Mouse (Mus musculus) forebrain, embryonic 13.5 days (tissue): ENCODE measurements around the gene Kmt2e. TPM values are rescaled to one million over a fixed set of nuclear protein-coding genes. Genes with fewer than 3 reads are reported as not detected.

Experiments
- ATAC-seq: fragments of 200-750 bp; cut with Nextera tagmentation; 2 replicates; pipeline ENCODE4 v1.8.0; 2017
- H3K27ac ChIP-seq: fragments of 300-500 bp; sonication (generic); 2 replicates; pipeline ENCODE4 v1.5.1; 2015; ENCODE audit warnings: inconsistent platforms, mild to moderate bottlenecking, moderate library complexity
- H3K27me3 ChIP-seq: fragments of 300-500 bp; sonication (generic); 2 replicates; pipeline ENCODE4 v1.6.1; 2015; ENCODE audit warnings: mild to moderate bottlenecking, inconsistent platforms
- H3K36me3 ChIP-seq: fragments of 300-500 bp; sonication (generic); 2 replicates; pipeline ENCODE4 v1.6.1; 2015; ENCODE audit warnings: mild to moderate bottlenecking, inconsistent platforms; ENCODE audit not compliant: poor library complexity, severe bottlenecking
- H3K4me1 ChIP-seq: fragments of 300-500 bp; sonication (generic); 2 replicates; pipeline ENCODE4 v1.6.1; 2015; ENCODE audit warnings: inconsistent platforms
- H3K4me2 ChIP-seq: fragments of 300-500 bp; sonication (generic); 2 replicates; pipeline ENCODE4 v1.6.1; 2015; ENCODE audit warnings: inconsistent platforms, mild to moderate bottlenecking, moderate library complexity
- H3K4me3 ChIP-seq: fragments of 300-500 bp; sonication (generic); 2 replicates; pipeline ENCODE4 v1.5.1; 2015; ENCODE audit warnings: mild to moderate bottlenecking, inconsistent platforms
- H3K9ac ChIP-seq: fragments of 300-500 bp; sonication (generic); 2 replicates; pipeline ENCODE4 v1.6.1; 2015; ENCODE audit warnings: mild to moderate bottlenecking, inconsistent platforms
- H3K9me3 ChIP-seq: fragments of 300-500 bp; sonication (generic); replicated peaks from 2 replicates; pipeline ENCODE4 v1.6.1; 2016; ENCODE audit warnings: inconsistent platforms
- WGBS: fragments of 180-500 bp; shearing (Covaris S2); methylation state at CpG from one replicate; pipeline ENCODE4 v1.1.7; 2015; 5-methylcytosine and 5-hydroxymethylcytosine counted together
- polyA plus RNA-seq: library from polyadenylated mRNA; unstranded; fragments of >200 nt; fragmentation: Nextera tagmentation; extraction: Ambion mirVana; gene quantifications from 2 replicates; pipeline ENCODE4 v1.2.1, GENCODE M21; 2015

Kmt2e gene
- polyA plus RNA-seq, 1 experiment from 2014 or later = 165 TPM

DNA sequence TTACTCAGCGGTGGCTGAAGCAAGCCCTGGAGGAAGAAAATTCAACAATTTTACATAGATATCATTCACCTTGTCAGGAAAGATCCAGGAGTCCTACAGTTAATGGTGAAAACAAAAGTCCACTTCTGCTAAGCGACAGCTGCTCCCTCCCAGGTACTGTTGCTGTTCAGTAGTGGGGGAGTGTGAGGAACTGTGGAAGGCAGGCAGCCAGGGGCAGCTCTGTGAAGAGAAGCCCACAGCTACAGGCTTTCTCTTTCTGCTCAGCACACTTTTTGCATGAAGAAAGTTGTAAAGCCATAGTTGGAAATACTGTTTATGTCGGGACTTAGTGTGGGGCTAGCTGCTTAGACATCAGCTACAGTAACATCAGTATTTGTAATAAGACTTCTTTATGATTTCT is 62.2 kb downstream of the Kmt2e start:
- Histone ChIP-seq H3K4me3 (no peak overlapping the region), H3K4me1 (no peaks in the 10 kb centered on the region), H3K4me2 (no peak overlapping the region), H3K27ac (no peak overlapping the region), H3K9me3 (no peaks in the 10 kb centered on the region), H3K27me3 (no peaks in the 10 kb centered on the region), H3K36me3 (peaks cover 83% of the 10 kb centered on the region), H3K9ac (no peak overlapping the region)
- WGBS = 91% methylated on average over 3 of the region's 3 CpGs
- no peak for ATAC-seq

DNA sequence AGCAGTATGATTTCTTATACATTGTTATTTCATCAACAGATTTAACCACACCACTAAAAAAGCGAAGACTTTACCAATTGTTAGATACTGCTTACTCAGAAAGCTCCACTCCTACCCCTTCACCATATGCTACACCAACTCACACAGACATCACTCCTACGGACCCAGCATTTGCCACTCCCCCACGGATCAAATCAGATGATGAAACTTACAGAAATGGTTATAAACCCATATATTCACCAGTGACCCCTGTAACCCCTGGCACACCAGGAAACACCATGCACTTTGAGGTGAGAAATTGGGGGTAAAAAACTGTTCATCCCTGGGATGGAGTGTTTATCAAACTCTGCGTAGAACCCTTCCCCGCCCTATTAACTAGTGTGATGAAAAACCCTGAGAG is 62.7 kb downstream of the Kmt2e start:
- H3K36me3 ChIP-seq = peaks cover 85% of the 10 kb centered on the region
- H3K9me3 ChIP-seq = no peaks in the 10 kb centered on the region
- no peak for ATAC-seq
- no peak overlapping the region for H3K4me3 ChIP-seq
- no peak overlapping the region for H3K4me2 ChIP-seq
- no peaks in the 10 kb centered on the region for H3K27me3 ChIP-seq
- 94% methylated on average over 5 of the region's 5 CpGs for WGBS
- no peaks in the 10 kb centered on the region for H3K4me1 ChIP-seq
- no peak overlapping the region for H3K9ac ChIP-seq
- no peak overlapping the region for H3K27ac ChIP-seq

DNA sequence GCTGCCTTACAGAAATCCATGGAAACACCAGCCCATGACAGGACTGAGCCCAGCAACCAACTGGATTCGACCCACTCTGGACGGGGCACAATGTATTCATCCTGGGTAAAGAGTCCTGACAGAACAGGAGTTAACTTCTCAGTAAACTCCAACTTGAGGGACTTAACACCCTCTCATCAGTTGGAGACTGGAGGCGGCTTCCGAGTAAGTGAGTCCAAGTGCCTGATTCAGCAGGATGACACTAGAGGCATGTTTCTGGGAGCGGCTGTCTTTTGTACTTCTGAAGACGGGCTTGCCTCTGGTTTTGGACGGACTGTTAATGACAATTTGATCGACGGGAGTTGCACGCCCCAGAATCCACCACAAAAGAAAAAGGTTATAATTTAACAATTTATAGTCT is 63.7 kb downstream of the Kmt2e start:
- Histone ChIP-seq H3K9ac (no peak overlapping the region), H3K4me1 (no peaks in the 10 kb centered on the region), H3K27me3 (no peaks in the 10 kb centered on the region), H3K27ac (no peak overlapping the region), H3K4me3 (no peak overlapping the region), H3K9me3 (no peaks in the 10 kb centered on the region), H3K4me2 (no peak overlapping the region), H3K36me3 (peaks cover 85% of the 10 kb centered on the region)
- 90% methylated on average over 10 of the region's 10 CpGs for WGBS
- ATAC-seq = no peak

DNA sequence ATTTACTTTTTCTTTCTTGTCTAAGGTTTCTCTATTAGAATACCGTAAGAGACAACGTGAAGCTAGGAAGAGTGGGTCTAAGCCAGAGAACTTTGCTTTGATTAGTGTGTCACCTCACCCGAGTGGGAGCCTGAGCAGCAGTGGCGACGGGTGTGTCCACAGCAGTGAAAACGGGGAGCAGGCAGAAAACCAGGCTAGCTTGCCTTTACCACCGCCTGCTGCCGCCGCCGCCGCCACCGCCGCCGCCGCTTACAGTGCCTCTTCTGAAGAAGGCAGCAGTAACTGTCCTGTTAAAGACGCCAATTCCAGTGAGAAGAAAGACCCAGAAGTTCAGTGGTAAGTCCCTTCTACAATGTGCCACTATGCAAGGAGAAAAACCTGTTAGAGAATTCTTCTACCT is 65.0 kb downstream of the Kmt2e start:
- no peak for ATAC-seq
- WGBS = 96% methylated on average over 16 of the region's 16 CpGs
- Histone ChIP-seq H3K4me1 (no peaks in the 10 kb centered on the region), H3K4me2 (no peak overlapping the region), H3K27me3 (no peaks in the 10 kb centered on the region), H3K9me3 (no peaks in the 10 kb centered on the region), H3K9ac (no peak overlapping the region), H3K4me3 (no peak overlapping the region), H3K27ac (no peak overlapping the region), H3K36me3 (peaks cover 80% of the 10 kb centered on the region)

DNA sequence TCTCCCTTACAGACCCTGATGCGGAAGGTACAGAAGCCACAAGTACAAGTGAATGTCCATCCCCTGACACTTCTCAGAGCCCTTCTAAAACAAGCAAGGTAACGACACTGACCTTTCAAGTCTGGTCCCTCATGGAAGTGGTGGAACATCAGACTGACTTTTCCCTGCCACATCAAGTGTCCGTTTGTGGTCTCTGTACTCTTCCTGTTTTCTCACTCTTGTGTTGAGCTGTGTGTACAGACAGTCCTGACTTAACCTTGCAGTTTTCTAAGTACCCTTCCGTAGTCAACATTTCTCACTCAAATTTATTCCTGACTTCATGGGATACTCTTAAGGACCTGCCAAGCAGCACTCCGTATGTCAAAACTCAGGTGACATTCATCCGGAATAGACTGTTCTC is 66.5 kb downstream of the Kmt2e start:
- Histone ChIP-seq H3K4me2 (no peak overlapping the region), H3K4me1 (no peaks in the 10 kb centered on the region), H3K27ac (no peak overlapping the region), H3K4me3 (no peak overlapping the region), H3K36me3 (peaks cover 77% of the 10 kb centered on the region), H3K9ac (no peak overlapping the region), H3K27me3 (no peaks in the 10 kb centered on the region), H3K9me3 (no peaks in the 10 kb centered on the region)
- WGBS = 95% methylated on average over 6 of the region's 6 CpGs
- ATAC-seq = no peak

DNA sequence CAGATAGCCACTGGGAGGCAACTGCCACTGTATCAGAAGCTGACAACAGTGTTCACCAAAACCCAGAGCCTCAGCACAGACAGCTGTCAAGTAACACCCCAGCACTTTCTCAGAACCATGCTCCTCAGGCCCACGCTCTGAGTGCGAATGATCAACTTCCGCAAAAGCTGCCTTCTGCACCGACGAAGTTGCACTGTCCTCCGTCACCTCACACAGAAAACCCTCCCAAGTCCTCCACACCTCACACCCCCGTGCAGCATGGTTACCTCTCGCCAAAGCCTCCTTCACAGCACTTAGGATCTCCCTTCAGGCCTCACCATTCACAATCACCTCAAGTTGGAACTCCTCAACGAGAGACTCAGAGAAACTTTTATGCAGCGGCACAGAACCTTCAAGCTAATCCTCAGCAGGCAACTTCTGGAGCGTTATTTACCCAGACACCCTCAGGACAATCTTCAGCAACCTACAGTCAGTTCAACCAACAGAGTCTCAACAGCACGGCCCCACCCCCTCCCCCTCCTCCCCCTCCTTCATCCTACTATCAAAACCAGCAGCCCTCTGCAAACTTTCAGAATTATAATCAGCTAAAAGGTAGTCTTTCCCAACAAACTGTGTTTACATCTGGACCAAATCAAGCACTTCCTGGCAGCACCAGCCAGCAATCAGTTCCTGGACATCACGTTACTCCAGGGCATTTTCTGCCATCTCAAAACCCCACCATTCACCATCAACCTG is 67.5 kb downstream of the Kmt2e start:
- no peak; the same call in 1 of the 2 replicates for ATAC-seq
- no peak overlapping the region for H3K27ac ChIP-seq
- WGBS = 84% methylated on average over 13 of the region's 13 CpGs
- H3K9ac ChIP-seq = no peak overlapping the region
- H3K4me3 ChIP-seq = no peak overlapping the region
- H3K9me3 ChIP-seq = no peaks in the 10 kb centered on the region
- no peak overlapping the region for H3K4me2 ChIP-seq
- no peaks in the 10 kb centered on the region for H3K4me1 ChIP-seq
- H3K27me3 ChIP-seq = no peaks in the 10 kb centered on the region
- H3K36me3 ChIP-seq = peaks cover 71% of the 10 kb centered on the region

DNA sequence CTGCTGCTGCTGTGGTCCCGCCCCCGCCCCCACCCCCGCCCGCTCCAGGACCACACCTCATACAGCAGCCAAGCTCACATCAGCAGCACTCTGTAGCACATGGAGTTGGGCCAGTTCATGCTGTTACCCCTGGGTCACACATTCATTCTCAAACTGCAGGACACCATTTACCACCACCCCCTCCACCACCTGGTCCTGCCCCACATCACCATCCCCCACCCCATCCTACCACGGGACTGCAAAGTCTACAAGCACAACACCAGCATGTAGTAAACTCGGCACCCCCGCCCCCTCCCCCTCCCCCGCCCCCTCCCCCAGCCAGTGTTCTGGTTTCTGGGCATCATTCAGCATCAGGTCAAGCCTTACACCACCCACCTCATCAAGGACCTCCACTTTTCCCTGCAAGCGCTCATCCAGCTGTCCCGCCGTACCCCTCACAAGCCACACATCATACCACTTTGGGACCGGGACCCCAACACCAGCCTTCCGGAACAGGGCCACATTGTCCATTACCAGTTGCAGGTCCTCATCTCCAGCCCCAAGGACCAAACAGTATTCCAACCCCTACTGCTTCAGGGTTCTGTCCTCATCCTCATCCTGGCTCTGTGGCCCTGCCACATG is 68.2 kb downstream of the Kmt2e start:
- ATAC-seq = peak; percentile 46
- WGBS = 80% methylated on average over 13 of the region's 13 CpGs
- no peak overlapping the region for H3K9ac ChIP-seq
- no peak overlapping the region for H3K27ac ChIP-seq
- no peaks in the 10 kb centered on the region for H3K27me3 ChIP-seq
- no peak overlapping the region for H3K4me3 ChIP-seq
- no peaks in the 10 kb centered on the region for H3K9me3 ChIP-seq
- no peak overlapping the region for H3K4me2 ChIP-seq
- H3K4me1 ChIP-seq = no peaks in the 10 kb centered on the region
- peaks cover 69% of the 10 kb centered on the region for H3K36me3 ChIP-seq

DNA sequence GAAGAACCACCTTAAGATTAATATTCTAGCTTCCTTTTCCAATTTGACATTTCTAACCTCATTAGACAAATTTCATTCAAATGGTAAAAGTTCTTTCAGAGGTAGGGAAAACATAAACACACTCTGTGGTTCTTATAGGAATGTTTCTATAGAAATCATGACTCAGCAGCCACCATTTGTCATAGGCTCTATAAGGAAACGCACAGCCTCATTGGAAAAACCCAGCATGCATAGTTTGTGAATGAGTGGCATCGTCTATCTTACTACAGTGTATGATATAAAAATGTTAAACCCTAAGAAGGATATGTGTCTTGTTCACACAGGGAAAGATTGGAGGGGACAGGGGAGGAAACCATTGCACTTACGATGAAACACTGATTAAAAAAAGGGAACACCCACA is 71.3 kb downstream of the Kmt2e start:
- no peaks in the 10 kb centered on the region for H3K27me3 ChIP-seq
- no peak overlapping the region for H3K4me3 ChIP-seq
- H3K4me1 ChIP-seq = no peaks in the 10 kb centered on the region
- no peaks in the 10 kb centered on the region for H3K9me3 ChIP-seq
- ATAC-seq = no peak
- H3K36me3 ChIP-seq = peaks cover 63% of the 10 kb centered on the region
- H3K4me2 ChIP-seq = no peak overlapping the region
- H3K9ac ChIP-seq = no peak overlapping the region
- WGBS = 92% methylated on average over 3 of the region's 3 CpGs
- H3K27ac ChIP-seq = no peak overlapping the region

DNA sequence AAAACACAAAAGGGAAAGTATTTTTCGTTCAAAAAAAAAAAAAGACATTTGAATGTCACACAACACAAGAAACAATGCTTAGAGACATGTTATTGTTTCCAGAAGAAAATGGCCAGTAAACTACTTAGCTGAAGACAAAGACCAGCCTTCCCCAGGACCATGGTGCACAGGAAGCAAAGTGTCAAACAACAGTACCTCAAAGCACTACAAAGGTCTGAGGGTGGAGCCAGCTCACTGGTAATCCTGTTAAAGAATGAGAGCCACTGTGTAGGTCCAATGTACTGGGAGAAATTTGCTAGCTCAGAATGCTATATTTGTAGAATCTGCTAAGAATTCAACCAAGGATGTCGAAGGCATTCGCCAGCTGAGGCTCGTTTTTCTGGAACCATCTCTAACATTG is 73.0 kb downstream of the Kmt2e start:
- Histone ChIP-seq H3K36me3 (peaks cover 62% of the 10 kb centered on the region), H3K9ac (no peak overlapping the region), H3K27me3 (no peaks in the 10 kb centered on the region), H3K4me3 (no peak overlapping the region), H3K9me3 (no peaks in the 10 kb centered on the region), H3K4me2 (no peak overlapping the region), H3K27ac (peak overlapping the region; percentile 27; the same call in 1 of the 2 replicates), H3K4me1 (no peaks in the 10 kb centered on the region)
- WGBS = 67% methylated on average over 4 of the region's 4 CpGs
- ATAC-seq = no peak

DNA sequence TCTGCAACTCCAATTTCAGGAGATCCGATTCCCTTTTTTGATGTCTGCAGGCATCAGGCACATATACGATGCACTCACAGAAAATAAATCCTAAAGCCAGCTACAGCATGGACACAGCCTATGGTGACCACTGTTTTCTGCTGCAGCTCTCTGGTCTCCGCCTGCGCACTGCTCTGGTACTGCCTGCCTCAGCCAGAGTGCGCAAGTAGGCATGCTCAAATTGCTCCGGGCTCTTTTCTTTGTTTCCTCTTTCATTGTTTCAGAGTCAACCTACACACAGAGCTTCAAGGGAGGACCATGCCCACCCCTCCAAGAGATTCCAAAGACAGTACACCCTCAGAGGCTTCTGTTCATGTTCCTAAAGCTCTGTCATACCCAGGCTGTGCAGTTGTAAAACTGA is 74.4 kb downstream of the Kmt2e start:
- peak; percentile 54; the same call in 1 of the 2 replicates for ATAC-seq

DNA sequence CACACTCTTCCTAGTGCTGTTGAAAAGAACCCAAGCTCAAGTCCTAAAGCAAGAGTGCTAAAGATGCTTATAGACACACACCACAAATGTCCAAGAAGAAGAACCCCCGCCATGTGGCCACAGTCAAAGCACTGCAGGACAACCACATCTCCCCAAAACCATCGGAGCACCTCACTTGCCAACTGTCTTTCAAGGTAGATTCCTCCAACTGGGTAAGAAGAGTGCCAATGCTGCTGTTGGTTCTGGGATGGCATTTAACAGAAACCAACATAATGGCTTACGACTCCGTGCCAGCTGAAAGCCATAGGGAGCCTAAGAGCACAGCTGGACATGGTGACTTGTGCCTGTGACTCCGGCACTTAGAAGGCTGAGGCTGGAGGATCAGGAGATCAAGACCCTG is 77.2 kb downstream of the Kmt2e start:
- H3K27me3 ChIP-seq = no peaks in the 10 kb centered on the region
- WGBS = 95% methylated on average over 5 of the region's 5 CpGs

More for the DNA sequence above, 74.4 kb downstream of the Kmt2e start:
- Histone ChIP-seq H3K36me3 (peaks cover 64% of the 10 kb centered on the region), H3K27ac (0 out of 2 replicates have a peak overlapping the region, but pooled peaks have one; percentile 22), H3K27me3 (no peaks in the 10 kb centered on the region), H3K9ac (no peak overlapping the region), H3K9me3 (no peaks in the 10 kb centered on the region), H3K4me1 (no peaks in the 10 kb centered on the region), H3K4me2 (no peak overlapping the region), H3K4me3 (no peak overlapping the region)
- WGBS = 74% methylated on average over 6 of the region's 6 CpGs

DNA sequence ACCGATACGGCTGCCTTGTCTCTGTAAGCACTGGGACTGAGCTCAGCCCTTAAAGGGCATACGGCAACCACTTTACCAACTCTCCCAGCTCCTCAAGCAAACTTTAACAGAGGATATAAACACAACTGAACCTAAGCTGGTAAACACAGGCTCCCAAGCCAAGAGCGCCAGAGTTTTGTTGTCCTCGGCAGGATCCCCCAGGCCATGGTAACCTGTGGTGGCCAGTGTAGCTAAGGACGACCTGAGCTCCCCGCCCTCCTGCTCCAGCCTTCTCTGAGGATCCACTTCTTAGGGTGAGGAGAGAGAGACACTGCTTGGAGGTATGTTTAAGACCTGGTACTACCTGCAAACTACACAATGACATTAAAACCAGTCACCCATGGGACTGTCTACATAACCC is 78.3 kb downstream of the Kmt2e start:
- Histone ChIP-seq H3K9me3 (no peaks in the 10 kb centered on the region), H3K4me1 (no peaks in the 10 kb centered on the region), H3K27me3 (no peaks in the 10 kb centered on the region), H3K4me2 (no peak overlapping the region), H3K4me3 (no peak overlapping the region), H3K27ac (no peak overlapping the region), H3K9ac (no peak overlapping the region), H3K36me3 (peaks cover 74% of the 10 kb centered on the region)
- WGBS = 92% methylated on average over 7 of the region's 7 CpGs
- no peak for ATAC-seq

More for the DNA sequence above, 77.2 kb downstream of the Kmt2e start:
- Histone ChIP-seq H3K4me2 (no peak overlapping the region), H3K4me1 (no peaks in the 10 kb centered on the region), H3K27ac (no peak overlapping the region), H3K4me3 (no peak overlapping the region), H3K9me3 (no peaks in the 10 kb centered on the region), H3K36me3 (peaks cover 74% of the 10 kb centered on the region), H3K9ac (no peak overlapping the region)
- ATAC-seq = no peak
